Mouse (Mus musculus): ENCODE results near the gene Nfasc.
A peak's percentile ranks its signal among the peaks of the same experiment; 100 is the strongest.

The Nfasc gene

GRCm38 (mm10) chr1:132732307-132732706, 9.3 kb downstream of the Nfasc start:
- DNase-seq (ENCODE audit: low read depth, low spot score), result no peak

DNA sequence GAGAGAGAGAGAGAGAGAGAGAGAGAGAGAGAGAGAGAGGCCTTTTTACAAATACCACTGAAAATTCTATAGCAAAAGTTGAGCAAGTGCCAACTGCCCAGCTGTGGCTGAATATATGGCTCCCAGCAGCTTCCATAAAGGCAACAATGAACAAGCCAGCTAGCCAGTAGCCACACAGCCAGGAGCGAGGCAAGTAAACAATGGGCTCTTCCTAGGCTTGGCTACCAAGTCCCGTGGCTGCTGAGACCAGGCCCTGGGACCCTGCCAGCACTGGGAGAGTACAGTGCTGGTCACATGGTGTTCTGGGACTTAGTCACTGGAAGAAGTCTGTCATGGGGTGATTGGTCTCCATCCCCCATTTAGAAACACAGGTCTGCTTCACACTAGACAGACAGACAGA, 14.0 kb downstream of the Nfasc start:
- DNase-seq (ENCODE audit: low read depth, low spot score), result no peak

DNA sequence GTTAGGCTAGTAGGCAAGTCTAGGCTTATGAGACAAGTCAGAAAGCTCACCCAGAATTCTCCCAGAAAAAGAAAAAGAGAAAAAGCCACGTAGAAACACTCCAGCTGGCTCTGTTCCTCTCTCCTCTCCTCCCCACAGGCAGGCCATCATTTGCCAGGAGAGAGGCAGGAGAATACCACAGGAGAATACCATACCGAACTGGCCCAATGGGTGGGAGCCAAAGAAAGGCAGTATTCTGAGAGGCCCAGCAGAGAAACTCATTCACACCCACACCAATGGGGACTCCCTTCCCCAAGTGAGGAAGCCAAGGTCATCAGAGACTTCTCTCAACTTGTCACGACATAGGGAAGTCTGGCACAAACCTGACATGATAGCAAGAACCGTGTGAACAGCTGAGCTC, 19.2 kb downstream of the Nfasc start:
- DNase-seq (ENCODE audit: low read depth, low spot score), result no peak

GRCm38 (mm10) chr1:132721266-132721665, 20.3 kb downstream of the Nfasc start:
- DNase-seq (ENCODE audit: low read depth, low spot score), result no peak

DNA sequence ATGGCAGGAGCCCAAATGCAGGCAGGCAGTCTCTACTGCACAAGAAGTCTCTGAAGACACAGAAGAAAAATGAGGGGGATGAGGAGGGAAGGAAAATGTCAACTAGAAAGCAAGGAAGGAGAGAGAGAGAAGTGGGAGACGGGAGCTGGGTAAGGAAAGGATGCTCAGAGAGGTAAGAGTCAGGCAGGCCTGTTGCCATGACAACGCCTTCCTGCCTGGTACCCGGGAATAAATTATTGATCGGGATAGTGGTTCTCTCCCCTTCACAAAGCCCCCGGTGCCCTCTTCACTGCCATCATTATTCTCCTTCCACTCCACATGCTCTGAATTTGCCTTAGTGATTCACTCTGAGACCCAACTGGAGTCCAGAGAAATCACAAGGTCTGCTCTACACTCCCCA, 23.4 kb downstream of the Nfasc start:
- DNase-seq (ENCODE audit: low read depth, low spot score), result no peak

- DNase-seq (ENCODE audit: low read depth, low spot score), result no peak
These were observed 26.6 kb downstream of the Nfasc start for GRCm38 (mm10) chr1:132715044-132715443.

DNA sequence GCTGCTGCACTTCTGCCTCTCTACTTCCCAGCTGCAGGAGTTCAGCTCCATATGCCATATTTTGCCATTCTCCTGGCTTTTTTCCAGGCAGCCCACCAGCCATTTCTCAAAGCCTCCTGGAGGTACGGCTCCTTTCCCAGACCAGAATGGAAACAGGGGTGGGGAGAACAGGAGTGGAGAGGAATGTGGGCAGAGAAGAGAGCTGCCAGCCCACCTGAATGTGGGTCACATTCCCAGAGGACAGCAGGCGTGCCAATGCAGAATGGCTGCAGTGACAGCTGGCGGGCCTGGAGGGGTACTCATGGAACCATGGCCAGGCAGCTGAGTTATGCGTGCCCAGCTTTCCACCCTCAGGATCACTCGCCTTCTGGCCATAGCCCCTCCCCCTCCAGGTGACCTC, 32.2 kb downstream of the Nfasc start:
- no peak for DNase-seq (ENCODE audit: low read depth, low spot score)

DNA sequence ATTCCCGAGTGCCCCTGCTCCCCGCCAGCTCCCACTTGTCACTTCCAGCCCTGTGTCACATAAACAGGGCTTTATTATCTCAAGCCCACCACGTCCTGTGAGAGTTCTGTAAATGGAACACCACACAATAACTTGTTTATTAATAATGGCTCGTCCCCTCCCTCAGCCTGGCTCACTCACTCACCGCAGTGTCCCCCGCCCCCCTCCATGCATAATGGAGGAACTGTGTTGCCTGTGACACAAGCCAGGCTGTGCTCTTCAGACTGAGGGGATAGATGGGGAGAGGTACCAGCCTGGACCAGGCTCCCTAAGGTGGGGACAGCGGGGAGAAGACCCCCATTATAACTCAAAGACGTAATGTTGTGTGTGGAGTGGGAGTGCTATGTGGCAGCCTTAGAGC, 34.3 kb downstream of the Nfasc start:
- no peak for DNase-seq (ENCODE audit: low read depth, low spot score)

GRCm38 (mm10) chr1:132703467-132703866, 38.1 kb downstream of the Nfasc start:
- DNase-seq (ENCODE audit: low read depth, low spot score), result no peak

GRCm38 (mm10) chr1:132696926-132697325, 44.7 kb downstream of the Nfasc start:
- DNase-seq (ENCODE audit: low read depth, low spot score), result no peak

DNA sequence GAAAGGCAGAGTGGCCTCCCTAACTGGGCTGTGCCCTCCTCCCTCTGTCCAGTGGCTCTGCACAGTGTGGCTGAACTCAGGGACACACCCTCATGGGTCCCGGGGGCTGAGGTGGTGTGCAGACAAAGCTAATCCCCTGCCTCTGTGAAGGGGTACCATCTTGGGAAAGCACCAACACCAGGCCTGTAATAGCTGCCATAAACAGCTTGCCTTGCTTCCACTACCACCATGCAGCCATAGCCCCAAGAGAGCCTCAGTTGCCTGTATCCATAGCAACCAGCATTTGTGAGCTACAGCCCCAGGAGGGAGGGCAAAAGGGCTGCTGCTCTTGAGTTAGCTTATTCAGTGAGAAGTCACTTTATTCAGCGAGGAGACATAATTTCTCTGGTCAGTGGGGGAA, 45.4 kb downstream of the Nfasc start:
- peak; percentile 43 for DNase-seq (ENCODE audit: low read depth, low spot score)

GRCm38 (mm10) chr1:132694007-132694406, 47.6 kb downstream of the Nfasc start:
- DNase-seq (ENCODE audit: low read depth, low spot score), result no peak

DNA sequence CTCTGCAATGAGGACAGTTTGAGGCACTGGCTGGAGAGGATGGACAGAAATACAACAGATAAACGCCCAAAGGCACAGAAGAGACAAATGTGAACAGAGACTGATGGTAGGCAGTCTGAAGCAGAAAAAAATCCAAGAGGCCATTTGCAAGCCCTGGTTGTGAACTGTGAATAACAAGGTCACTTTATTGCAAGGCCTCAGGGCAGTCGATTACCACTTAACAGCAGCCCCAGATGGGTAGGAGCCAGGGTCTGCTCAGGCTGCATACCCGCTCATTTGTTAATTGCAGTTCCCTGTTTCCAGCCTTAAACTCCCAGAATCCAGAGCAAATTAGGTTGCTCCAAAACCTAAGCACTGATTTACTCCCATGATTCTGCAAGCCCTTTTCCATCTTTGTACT, 52.4 kb downstream of the Nfasc start:
- peak; percentile 73 for DNase-seq (ENCODE audit: low read depth, low spot score)

- DNase-seq (ENCODE audit: low read depth, low spot score), result no peak
These were observed 62.7 kb downstream of the Nfasc start for GRCm38 (mm10) chr1:132678935-132679334.

- no peak for DNase-seq (ENCODE audit: low read depth, low spot score)
These were observed 63.5 kb downstream of the Nfasc start for GRCm38 (mm10) chr1:132678076-132678475.

DNA sequence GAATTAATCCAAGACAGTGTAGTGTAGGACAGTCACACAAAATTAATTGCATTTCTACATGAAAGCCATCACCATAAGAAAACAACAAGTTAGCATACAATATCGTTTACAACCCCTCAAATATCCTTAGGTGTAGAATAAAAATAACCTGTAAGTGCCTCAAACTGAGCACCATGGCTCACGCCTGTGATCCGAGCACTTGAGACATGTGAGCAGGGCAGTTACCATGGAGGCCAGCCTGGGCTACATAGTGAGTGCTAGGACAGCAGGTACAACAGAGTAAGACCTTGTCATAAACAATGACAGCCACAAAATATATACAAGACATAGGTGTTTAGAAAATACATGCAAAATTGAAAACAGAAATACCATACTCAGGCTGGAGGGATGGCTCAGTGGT, 68.9 kb downstream of the Nfasc start:
- DNase-seq (ENCODE audit: low read depth, low spot score), result no peak

GRCm38 (mm10) chr1:132669200-132669599, 72.4 kb downstream of the Nfasc start:
- DNase-seq (ENCODE audit: low read depth, low spot score), result no peak

DNA sequence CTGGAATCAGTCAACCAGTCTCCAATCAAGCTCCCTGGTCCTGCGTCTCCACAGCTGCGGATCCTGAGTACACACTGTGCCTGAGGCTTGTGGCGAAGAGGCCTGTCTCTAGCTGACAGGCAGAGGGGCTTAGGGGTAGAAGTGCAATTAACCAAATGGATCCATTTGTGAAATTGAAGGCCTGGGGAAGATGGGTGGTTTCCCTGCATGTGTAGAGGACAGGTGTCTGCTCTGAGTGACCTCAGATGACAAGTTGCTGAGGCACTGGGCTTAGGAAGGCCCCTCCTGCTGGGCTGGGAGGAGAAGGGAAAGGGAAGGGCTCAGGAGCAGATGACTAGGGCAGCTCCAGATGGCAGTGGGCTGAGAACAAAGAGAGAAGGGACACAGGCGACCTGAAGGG, 81.2 kb downstream of the Nfasc start:
- no peak for DNase-seq (ENCODE audit: low read depth, low spot score)

DNA sequence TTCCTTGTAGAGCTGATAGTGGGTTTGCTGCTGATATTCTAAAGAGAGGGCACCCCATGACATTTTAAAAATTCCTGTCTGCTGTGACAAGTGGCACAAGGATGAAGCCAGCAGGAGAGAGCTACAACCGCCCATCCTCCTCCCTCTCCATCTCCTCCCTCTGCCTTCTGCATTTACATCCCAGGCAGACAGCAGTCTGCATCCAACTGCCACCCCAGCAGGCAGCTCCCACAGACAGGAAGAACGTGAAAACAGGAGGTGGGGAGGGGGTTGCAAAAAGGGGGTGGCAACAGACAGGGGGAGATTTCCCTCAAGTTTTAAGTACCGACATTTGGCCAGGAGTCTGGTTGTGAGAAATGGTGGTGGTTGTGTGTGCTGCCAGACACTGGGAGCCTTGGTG, 82.0 kb downstream of the Nfasc start:
- DNase-seq (ENCODE audit: low read depth, low spot score), result no peak

DNA sequence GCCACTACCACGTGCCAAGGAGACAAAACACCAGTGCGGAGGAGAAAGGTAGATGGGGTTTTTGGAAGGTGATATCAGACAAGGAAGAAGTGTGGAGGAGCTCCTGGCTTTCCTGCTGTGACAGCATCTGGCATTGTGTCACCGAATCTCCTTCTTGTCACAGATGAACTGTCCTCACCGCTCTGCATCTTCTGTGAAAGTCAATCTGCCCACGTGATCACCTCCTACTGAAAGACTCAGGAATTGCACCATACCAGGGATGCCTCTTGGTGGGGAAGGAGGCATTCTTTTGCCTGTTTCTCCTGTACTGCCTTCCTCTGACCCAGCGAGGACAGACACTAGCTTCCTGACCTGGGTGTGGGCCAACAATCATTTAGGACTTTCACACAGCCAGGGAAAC, 86.0 kb downstream of the Nfasc start:
- DNase-seq (ENCODE audit: low read depth, low spot score), result no peak

DNA sequence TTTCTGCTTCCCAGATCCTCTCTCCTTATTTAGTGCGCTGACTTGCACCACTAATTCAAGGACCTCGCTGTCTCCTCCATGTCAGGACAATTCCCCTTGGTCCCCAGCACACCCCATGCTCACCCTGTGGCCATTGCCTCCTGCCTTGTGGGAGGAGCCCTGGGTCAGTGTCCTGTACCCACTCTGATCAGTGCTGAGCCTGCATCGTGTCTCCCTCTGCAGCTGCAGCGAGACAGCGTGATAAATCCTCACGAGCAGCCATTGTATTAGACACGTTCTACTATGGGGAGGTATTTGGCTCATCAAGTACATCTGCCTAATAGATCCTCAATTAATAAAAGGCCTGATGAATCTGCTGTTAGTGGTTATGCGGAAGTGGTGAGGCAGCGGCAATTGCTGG, 86.8 kb downstream of the Nfasc start:
- DNase-seq (ENCODE audit: low read depth, low spot score), result no peak

- DNase-seq (ENCODE audit: low read depth, low spot score), result no peak
These were observed 87.6 kb downstream of the Nfasc start for GRCm38 (mm10) chr1:132653841-132654457.

- DNase-seq (ENCODE audit: low read depth, low spot score), result no peak
These were observed 88.4 kb downstream of the Nfasc start for GRCm38 (mm10) chr1:132653161-132653560.

DNA sequence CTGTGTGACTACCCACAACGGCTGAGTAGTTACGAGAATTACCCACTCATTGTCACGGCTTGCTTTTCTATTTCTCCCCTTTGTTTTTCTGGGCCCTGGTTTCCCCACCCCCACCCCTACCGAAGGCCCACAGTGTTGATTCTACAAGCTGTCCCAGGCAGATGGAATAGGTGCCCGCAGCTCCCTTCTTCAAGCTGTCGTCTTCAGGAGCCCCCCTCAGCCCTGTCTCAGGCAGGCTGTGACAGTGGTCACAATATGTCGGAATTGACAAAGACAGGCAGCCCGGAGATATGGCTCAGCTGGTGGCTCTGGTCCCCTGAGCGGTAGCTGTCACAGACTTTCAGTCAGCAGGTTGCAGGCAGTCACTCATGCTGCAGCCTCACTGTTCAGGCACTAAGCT, 90.9 kb downstream of the Nfasc start:
- no peak for DNase-seq (ENCODE audit: low read depth, low spot score)

Measured in forelimb bud, embryonic 11.5 days (tissue).